Mouse (Mus musculus) CH12.LX (cell line): ENCODE results near the gene Ppp1r9b.

ENCODE experiments used
- CHD2 ChIP-seq: IDR thresholded peaks from 2 replicates; pipeline ENCODE4 v1.6.1; 2011; ENCODE audit warnings: low read length, improper control_type of control experiment
- CTCF ChIP-seq, 2 experiments: IDR thresholded peaks in 1 of 2; conservative IDR thresholded peaks in 1 of 2; 2 replicates each; pipeline ENCODE4 v1.5.1; 2011 to 2012; ENCODE audit warnings: low read depth in 2 of 2, low read length in 2 of 2, improper control_type of control experiment in 1 of 2, inconsistent platforms in 1 of 2, mild to moderate bottlenecking in 1 of 2, moderate library complexity in 1 of 2
- ELF1 ChIP-seq: IDR thresholded peaks from 2 replicates; pipeline ENCODE4 v1.6.1; 2014; ENCODE audit warnings: low read depth, mild to moderate bottlenecking, inconsistent platforms, low read length, improper control_type of control experiment
- EP300 ChIP-seq: IDR thresholded peaks from 2 replicates; pipeline ENCODE4 v1.6.1; 2011; ENCODE audit warnings: low read length, improper control_type of control experiment
- HCFC1 ChIP-seq: IDR thresholded peaks from 2 replicates; pipeline ENCODE4 v1.6.1; 2012; ENCODE audit warnings: low read depth, mild to moderate bottlenecking, inconsistent platforms, low read length, improper control_type of control experiment
- MAX ChIP-seq: IDR thresholded peaks from 2 replicates; pipeline ENCODE4 v1.6.1; 2011; ENCODE audit warnings: low read length, improper control_type of control experiment
- NELFE ChIP-seq: IDR thresholded peaks from 2 replicates; pipeline ENCODE4 v1.6.1; 2011; ENCODE audit warnings: low read depth, low read length, improper control_type of control experiment
- POLR2A ChIP-seq: IDR thresholded peaks from 2 replicates; pipeline ENCODE4 v1.6.1; 2011; ENCODE audit warnings: low read depth, mild to moderate bottlenecking, improper control_type of control experiment, low read length
- POLR2AphosphoS2 ChIP-seq: IDR thresholded peaks from 2 replicates; pipeline ENCODE4 v1.6.1; 2011; ENCODE audit warnings: low read depth, low read length, improper control_type of control experiment
- SMC3 ChIP-seq: IDR thresholded peaks from 2 replicates; pipeline ENCODE4 v1.6.1; 2011; ENCODE audit warnings: low read depth, low read length, improper control_type of control experiment
- TBP ChIP-seq: conservative IDR thresholded peaks from 2 replicates; pipeline ENCODE4 v1.6.1; 2011; ENCODE audit warnings: low read depth, low read length, improper control_type of control experiment
- UBTF ChIP-seq: IDR thresholded peaks from 2 replicates; pipeline ENCODE4 v1.6.1; 2012; ENCODE audit warnings: low read depth, mild to moderate bottlenecking, inconsistent platforms, low read length, improper control_type of control experiment, moderate library complexity
- USF1 ChIP-seq: IDR thresholded peaks from 2 replicates; pipeline ENCODE4 v1.6.1; 2014; ENCODE audit warnings: low read depth, mild to moderate bottlenecking, inconsistent platforms, low read length, improper control_type of control experiment

DNA sequence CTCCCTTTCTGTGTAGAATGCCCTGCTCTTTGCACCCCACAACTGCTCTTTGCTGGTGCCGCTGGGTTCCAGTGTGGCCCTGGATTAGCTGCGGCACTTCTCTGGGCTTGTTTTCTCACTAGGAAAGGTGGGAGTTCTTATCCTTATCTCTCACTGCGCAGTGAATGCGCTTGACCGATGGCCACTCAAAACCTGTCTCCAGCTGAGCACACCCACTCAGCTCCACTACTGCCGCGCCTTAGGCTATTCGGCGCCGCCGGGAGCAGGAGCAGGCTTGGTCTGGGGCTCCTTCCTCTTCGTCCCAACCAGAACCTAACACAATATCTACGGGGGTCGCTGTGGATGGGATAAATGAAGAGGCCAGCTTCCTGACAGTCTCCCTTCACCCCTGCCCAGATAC lies 42.8 kb downstream of the Ppp1r9b start:
- no peak for TF ChIP-seq TBP
- TF ChIP-seq CTCF (conservative IDR thresholded peaks at IDR 0.05 in 1 of 2, IDR thresholded peaks at IDR 0.05 in 1 of 2; ENCODE audit: low read depth in 2 of 2, low read length in 2 of 2): no peak
- no peak for TF ChIP-seq NELFE
- no peak for TF ChIP-seq EP300
- no peak for TF ChIP-seq ELF1
- TF ChIP-seq POLR2AphosphoS2: no peak
- TF ChIP-seq MAX: no peak
- no peak for TF ChIP-seq POLR2A
- no peak for TF ChIP-seq USF1
- TF ChIP-seq UBTF: no peak
- TF ChIP-seq SMC3: no peak
- TF ChIP-seq CHD2: no peak
- no peak for TF ChIP-seq HCFC1
